Mouse (Mus musculus) lung, adult 2 months (tissue): ENCODE results near the gene Hes7.

ENCODE experiments used
- CTCF ChIP-seq: fragments of 200-500 bp; IDR thresholded peaks from 2 replicates; pipeline ENCODE4 v1.5.1; 2011; ENCODE audit warnings: mild to moderate bottlenecking, low read length, control low read depth; ENCODE audit not compliant: insufficient read depth
- POLR2A ChIP-seq: fragments of 200-500 bp; IDR thresholded peaks from 2 replicates; pipeline ENCODE4 v1.6.1; 2011; ENCODE audit warnings: low read depth, mild to moderate bottlenecking, control low read depth, low read length, borderline replicate concordance; ENCODE audit errors: extremely low read depth

DNA sequence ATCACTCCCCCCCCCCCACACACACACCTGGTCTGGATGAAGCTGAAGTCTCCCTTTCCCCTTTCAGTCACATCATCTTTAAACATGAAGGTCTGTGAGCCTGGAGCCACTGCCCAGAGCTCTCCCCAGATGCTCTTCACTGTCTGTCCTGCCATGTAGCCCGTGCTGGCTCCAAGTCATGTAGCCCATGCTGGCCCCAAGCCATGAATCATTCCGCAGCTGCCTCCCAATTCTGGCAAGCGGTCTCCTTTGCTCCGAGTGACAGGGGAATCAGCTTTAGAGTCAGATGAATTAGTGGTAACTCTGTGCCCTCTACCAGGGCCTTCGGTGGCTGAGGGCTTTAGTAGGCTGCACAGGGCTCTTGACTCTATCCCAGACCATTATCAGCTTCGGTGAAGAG, 29.5 kb downstream of the Hes7 start:
- TF ChIP-seq CTCF = no peak
- TF ChIP-seq POLR2A = no peak
